Mouse (Mus musculus) embryo, embryonic 10 days (tissue): ENCODE results near the gene Cpt1a.
A peak's percentile ranks its signal among the peaks of the same experiment; 100 is the strongest.

Experiments
- DNase-seq: peaks from one replicate; pipeline ENCODE4 v3.0.0-alpha.2; 2015; ENCODE audit warnings: low spot score

The Cpt1a gene

DNA sequence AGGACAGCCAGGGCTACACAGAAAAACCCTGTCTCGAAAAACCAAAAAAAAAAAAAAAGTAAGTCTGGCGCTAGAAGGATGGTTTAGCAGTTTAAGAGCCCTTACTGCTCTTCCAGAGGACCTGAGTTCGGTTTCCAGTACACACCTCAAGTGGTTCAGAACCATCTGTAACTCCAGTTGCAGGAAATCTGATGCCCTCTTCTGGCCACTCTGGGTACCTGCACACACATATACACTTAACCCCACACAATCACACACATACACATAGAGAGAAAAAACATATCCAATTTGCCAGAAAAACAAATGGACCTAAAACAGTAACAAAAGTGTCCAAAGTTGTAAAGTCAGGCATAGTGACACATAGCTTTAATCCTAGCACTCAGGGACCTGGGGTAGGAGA is 43.0 kb downstream of the Cpt1a start:
- DNase-seq: no peak

DNA sequence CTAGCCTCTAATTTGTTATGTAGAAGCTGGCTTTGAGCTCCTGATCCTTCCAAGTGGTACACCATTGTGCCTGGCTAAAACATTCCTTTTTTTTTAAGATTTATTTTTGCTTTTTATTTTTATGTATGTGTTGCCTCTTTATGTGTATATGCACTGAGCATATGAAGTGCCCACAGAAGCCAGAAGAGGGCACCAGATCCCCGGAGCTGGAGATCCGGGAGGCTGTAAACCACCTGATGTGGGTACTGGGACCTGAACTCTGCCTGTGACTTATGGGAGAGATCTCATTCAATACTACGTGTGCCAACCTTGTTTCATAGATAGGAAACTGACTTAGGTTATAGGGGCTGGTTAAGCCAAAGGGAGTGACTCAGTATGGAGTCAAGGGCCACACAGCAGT is 46.1 kb downstream of the Cpt1a start:
- DNase-seq: no peak

DNA sequence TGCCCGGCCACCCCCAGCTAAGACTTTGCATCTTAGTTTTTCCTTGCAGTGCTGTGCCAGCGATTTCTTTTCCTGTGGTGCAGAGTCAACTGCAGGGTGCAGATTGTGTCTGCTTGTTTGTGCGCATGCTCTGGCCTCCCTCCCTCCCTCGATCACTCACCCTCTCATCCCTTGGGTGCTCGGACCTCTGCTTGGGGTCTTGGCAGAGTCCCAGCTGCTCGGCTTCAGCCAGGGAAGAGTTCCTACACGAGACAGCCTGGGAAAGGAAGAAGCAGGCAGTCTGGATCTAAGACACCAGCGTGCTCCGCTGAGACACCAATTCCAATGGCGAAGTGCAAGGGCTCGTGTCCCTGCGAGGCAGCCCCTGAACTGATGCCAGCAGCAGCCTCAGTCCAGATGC is 51.2 kb downstream of the Cpt1a start:
- no peak for DNase-seq

DNA sequence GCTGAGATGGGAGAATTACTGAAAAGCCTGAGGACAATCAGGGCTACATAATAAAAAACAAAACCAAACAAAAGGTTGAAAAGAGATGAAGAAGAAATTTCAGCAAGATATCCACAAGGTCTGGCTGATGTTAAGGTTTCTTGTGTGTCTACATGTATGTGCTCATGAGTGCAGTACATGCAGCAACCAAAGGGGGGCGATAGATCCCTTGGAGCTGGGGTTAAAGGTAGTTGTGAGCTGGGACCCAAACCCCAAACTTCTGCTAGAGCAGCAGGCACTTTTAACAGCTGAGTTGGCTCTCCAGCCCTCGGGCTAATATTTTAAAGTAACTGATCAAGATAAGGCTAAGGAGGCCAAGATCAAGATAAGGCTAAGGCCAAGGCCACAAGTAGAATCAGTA is 51.9 kb downstream of the Cpt1a start:
- DNase-seq: no peak

DNA sequence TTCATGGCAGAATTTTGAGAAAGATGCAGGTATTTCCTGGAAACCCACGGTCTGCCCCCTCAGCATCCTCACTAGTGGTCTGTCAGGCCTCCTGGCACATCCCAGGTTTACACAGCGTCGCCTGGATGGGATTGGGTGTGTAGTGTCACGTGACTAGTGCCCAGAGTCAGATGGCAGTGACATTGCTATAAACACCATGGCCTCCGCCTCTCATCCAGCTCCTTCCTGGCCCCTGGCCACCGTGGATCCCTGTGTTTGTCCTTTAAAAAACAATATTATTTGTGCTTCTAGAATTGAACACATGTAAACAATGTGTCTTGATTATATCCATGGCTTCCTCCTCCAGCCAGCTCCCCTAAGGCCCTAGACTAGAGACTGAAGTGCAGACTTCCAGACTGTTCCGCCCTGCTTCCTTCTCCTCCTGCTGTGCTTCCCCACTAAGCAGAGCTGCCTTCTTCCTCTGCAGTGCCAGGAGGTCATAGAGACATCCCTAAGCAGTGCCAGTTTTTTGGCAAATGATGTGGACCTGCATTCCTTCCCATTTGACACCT is 53.9 kb downstream of the Cpt1a start:
- DNase-seq: no peak

DNA sequence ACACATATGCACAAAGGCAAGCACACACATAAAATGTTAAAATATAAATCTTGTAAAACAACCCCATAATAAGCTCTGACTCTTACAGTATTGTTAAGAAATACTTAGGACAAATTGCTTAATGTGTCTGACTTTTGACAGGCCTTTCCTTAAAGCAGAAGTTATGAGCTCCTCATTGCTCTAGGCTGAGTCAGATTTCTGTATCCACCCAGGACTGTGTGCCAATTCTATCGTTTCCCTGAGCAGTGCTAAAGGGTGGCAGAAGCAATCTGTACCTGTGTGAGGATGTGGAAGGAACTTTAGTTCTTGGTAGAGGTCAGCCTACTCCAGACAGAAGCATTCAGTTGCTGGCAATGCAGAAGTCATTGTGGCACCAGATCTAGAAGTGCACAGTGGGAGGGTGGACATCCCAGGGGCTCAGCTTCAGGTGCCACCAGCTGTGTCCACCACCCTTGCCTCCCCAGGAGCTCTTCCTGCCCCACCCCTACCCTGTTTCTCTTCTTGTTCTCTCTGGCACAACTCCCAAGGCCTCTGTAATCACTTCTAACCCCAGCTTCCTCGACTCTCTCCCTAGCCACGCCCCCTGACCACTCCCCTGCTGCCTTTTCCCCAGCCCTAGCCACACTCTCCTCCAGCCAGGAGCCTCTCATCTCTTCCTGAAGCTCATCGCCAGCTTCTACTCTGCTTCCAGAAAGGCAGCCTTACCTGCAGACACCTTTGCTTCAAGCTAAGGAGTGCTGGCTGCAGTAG is 55.0 kb downstream of the Cpt1a start:
- DNase-seq: no peak

DNA sequence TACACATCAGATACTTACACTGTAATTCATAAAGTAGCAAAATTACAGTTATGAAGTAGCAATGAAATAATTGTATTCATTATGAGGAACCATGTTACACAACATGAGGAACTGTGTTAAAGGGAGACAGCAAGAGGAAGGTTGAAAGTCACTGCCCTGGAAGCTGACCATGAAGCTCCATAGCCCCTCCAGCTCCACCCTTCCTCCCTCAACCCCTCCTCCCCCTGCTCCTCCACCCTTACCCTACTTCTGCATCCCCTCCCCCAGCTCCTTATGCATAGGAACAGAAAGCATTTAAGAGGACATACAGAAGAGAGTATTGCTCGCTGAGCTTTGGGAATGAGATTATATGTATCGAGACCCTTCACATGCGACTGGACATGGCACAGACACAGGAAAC is 56.5 kb downstream of the Cpt1a start:
- DNase-seq: no peak

DNA sequence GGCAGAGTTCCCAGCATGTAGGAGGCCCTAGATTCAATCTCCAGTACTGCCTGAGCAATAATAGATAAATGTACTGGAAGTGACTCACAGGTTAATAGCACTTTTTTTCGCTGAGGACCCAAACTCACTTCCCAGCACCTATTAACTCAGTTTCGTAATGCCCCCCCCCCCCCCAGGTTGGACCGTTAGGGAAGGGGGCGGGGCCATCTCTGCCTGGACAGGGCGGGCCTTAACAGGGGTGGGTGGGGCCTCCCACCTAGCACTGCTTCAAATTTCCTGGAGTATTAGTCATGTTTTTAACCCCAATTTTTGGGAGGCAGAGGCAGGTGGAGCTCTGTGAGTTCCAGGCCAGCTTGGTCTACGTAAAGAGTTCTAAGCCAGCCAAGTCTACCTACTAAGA is 65.9 kb downstream of the Cpt1a start:
- DNase-seq: no peak

DNA sequence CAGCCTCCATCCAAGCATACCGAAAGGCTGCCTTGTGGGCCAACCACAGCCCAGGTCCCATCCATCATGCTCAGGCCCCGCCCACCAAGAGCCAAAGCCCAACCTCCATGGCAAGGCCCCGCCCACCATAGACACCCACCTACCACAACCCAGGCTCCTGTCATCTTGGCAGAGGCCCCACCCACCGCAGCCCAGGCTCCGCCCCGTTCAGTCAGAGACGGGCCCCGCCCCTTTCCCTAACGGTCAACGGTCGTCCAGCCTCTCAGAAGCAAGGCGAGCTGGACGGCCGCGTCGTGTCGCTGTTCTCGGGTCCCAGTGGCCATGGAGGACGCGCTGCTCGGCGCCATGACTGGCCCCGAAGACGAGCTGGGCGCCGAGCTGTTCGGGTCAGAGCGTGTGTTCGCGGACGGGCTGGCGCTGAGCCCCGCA is 66.5 kb downstream of the Cpt1a start, which contains the start of gene Tesmin:
Tesmin (plus strand) TSS at position 229 of the 429 bp plus-strand sequence.
- DNase-seq: peak; percentile 89

DNA sequence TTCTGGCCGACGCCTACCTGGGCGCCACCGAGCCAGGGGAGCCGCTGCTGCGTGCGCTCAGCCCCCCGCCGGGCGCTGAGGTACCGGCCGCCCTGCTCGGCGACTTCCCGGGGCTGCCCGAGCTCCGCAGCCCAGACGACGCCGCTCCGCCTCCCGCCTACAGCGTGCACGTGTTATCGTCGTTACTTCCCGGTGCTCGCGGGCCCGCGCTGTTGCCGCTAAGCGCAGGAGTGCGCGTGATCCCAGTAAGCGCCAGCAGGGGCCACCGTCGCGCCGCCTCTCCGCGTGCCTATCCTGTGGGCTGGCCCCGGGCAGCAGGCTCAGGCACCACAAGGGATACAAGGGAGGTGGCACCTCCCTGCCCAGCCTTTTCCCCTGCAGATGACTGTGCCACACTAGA is 67.0 kb downstream of the Cpt1a start:
- peak; percentile 86 for DNase-seq

DNA sequence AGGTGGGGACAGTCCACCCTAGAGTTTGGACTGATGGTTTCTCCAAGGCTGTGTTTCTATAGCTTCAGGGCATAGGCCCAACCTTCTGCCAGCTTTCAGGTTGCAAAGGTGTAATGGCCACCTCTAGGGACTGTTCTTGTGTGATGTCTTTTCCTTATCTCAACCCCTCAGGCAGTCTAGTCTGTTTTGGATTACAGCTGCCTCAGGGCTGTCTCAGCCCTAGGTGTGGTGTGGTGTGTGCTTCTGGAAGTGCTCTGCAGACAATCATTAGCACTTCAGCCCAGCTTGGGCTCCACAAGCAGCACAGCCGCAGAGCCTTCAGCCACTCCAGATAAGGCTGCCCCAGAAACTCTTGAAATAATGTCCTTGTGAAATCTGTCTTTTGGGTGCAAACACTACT is 70.2 kb downstream of the Cpt1a start:
- DNase-seq: no peak

DNA sequence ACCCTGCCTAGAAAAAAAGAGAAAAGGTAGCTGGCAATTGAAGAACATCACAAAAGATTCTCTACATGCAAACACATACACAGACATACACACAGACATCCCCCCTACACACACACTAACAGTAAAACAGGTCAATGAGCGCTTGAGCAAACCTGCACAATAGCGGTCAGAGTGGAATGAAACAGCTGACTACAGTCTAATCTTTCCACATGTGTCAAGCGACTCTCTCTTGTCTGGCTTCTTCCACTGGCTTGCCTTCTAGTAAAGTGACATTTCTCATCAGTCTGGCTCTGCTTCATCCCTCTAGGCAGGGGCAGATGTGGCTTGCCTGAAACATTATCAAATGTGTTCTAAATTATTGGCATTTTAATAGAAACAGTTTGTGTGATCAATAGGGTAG is 72.1 kb downstream of the Cpt1a start:
- DNase-seq: no peak

DNA sequence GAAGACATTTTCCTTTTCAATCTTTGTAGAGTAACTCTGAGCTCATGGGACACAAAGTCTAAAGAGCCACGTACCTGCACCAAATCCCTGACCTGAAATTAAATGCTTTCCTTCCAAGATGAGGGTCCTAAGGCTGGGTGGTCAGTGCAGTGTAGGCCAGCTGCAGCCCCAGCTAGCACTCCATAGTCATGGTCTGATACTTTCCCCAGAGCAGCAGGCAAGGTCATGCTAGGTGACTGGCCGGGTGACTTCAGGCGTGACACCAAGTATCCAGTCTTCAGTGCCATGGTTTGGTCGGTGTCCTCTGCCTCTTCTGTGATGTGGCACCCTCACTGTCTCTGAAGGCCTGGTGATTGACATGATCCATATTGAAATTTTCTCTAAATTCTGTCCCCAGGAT is 77.9 kb downstream of the Cpt1a start:
- no peak for DNase-seq

DNA sequence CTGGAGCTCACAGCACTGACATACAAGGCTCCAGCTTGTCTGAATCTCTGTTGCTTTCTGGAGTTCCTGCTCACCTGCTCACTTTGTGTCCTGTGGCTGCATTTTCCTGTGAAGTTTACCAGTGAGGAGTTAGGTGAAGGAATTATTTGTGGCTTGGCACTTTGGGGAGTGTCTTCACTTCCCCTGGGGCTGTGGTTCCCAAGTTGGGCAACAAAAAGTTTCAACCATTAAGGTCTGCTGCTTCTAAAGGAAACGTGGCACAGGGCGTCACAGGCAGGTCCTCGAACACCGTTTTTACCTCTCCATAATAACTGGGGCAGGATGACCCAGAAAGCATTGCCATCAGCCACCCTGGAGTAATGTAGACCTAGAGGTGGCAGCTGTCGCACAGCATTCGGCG is 79.4 kb downstream of the Cpt1a start:
- DNase-seq: no peak

DNA sequence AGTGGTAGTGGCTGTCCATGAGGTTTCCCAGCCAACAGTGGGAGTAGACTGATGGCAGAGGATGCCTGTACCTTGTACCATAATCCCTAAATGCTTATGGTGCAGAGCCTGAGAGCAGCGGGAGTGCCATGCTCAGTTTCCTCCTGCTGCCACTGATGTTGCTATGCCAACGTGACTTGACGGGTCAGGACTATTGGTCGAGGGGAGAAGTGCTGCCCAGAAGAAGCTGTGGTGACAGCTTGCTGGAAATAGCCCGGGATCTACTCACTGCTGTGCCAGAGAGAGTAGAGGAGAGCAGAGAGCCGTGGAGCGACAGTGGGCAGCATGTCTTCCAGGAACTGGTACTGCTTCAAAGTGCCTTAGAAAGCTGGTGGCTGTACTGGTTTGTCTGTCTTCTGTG is 79.8 kb downstream of the Cpt1a start:
- DNase-seq: no peak

DNA sequence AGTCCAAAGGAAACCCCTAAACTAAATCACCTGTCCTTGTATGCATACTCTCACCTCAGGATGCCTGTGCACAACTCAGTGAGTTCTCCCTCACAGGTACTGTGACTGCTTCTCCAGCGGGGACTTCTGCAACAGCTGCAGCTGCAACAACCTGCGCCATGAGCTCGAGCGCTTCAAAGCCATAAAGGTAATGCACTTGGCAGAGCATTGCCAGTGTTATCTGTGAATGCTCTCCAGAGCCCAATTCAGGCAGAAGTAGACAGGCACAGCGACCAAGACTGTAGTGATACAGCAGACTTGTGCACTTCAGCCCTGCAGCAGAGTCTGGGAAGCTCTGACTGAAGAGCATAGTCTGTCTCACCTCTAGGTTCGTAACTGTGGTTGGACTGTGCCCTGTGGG is 80.3 kb downstream of the Cpt1a start:
- no peak for DNase-seq

DNA sequence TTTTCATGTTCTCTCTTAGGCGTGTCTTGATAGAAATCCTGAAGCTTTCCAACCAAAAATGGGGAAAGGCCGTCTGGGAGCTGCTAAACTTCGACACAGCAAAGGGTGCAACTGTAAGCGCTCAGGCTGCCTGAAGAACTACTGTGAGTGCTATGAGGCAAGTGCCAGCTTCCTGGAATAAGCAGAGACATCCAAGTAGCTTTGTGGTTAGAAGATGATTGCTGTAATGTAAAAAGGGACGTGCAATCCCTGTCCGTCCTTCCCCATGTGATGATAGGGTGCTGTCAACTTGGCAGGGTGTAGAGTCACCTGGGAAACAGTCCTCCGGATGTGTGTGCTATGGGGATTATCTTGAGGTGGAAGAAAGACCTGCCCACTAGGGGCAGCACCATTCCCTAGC is 81.9 kb downstream of the Cpt1a start:
- no peak for DNase-seq

DNA sequence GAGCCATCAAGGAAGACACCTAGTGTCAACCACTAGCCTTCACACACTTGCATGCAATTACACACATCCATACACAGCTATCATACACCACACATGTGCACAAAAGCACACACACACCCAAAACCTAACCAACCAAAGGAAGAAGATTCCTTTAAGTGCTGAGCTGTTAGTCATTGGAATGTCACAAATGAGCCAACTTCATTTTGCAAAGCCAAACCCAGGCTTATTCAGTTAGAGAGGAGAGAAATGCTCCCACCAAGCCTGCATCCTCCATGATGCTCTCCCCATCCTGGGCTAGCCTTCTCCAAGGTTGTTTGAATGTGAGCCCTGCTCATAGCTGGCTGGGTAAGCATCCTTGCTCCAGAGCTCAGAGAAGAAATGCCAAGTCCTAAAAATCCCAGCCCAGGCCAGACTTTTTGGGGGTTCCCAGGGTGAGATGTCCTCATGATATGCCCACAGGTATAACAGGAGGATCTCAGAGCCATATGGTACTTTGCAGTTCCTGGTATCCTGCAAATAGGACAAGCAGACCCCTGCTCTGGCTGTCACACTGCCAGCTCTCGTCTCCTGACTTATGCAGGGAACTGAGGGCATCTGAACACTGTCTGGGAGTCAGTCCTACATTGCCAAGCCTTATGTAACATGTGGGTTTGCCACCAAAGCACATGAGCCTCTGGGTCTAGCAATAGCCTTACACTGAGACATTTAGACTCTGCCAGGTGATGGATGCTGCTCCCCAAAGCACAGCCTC is 83.6 kb downstream of the Cpt1a start:
- DNase-seq: no peak

DNA sequence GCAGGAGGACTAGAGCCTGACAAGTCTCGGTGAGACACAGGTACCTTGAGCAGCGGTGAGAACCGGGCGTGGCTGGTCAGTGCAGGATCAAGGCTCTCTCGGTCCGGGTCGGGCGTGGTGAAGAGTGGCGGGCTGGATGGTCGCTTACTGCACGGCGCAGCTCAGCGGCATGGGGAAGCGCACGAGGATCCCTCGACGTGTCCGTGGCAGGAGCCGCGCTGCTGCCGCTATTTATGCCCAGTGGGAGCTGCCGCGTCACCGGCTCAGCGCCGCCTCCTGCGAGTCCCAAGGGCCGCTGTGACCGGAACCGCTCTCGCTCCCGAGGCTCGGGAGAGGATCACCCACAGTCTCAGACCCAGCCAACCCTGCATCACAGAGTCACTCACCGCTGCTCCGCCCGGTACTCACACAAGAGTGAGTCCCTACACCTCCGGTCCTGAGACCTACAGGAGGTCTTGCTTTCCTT is 92.2 kb downstream of the Cpt1a start, which contains the start of gene Gal:
Gal (minus strand) TSS at position 277 of the 466 bp plus-strand sequence.
- DNase-seq: peak; percentile 25

DNA sequence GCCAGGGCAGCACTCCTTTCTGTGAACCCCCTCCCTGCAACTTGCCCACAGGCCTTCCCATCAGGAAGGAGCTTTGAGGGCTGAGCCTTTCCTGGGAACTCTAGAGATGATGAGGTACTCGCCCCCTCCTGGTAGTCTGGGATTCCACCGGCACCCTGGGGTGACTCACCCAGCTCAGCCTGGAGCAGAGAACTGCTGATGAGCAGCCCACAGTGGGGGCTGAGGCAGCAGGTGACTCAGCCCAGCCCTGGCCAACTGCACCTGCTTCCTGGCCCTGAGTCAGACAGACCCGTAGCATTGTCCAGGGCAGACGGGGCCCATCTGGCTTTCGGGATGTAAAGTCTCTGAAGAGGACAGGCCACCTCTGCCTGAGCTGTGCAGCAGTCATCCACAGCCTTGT is 97.1 kb downstream of the Cpt1a start:
- no peak for DNase-seq

DNA sequence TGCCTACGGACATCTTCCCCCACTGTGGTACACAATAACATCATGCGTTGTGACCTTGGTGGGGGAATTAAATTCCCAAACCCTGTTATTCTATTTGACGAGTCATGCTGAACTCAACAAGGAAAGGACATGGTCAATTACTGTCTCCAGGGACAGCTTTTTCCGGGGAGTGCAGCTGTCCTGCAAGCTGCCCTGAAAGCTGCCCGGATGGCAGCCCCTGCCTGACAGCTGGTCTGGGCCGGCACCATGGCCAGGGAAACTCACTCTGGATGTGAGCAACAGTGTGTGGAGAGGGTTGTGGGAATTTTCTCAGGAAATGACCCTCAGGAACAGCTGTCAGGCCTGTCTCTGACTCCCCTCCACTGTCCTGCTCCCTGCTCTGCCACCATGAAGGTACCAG is 100.4 kb downstream of the Cpt1a start:
- DNase-seq: no peak

DNA sequence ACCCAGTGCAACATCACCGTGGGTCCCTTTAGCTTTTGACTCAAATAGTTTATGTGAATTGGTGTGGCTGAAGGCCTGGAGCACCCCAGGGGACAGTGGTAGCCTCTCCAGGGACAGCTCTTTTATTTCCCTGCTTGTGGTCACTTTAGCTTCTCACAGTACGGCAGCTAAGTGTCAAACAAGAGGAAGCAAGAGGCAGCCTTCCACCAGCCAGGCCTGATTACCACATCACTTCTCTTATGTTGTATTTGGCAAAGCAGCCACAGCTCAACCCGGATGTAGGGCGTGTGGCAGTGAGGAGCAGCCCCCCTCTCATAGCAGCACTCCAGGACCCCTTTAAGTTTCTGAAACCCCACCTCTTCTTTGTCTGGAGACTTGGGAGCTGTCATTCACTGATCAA is 100.8 kb downstream of the Cpt1a start:
- DNase-seq: no peak

DNA sequence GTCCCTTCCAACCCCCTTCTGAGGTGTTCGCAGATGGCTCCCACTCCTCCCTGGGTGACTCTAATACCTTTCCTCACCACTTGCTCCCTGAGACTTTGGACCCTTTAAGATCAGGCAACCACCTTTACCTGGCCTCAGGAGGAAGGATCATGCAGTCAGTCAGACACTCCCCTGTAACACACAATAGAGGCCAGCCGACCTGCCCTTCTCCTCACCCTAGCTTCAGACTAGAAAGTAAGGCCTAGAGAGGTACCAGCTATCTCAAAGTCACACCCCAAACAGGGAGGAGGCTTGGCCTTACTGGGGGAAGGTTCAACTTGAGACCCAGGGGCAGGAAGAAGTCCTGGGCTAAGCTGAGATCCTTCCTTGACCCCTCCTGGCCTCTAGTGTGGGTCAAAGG is 102.1 kb downstream of the Cpt1a start:
- DNase-seq: no peak
